Mouse (Mus musculus) heart, adult 2 months (tissue): ENCODE data around the gene Pak4.

Source experiments
- CTCF ChIP-seq: fragments of 200-600 bp; IDR thresholded peaks from 2 replicates; pipeline ENCODE4 v1.8.1; 2022; ENCODE audit warnings: antibody characterized with exemption, mild to moderate bottlenecking, moderate library complexity
- EP300 ChIP-seq: fragments of 200-500 bp; IDR thresholded peaks from 2 replicates; pipeline ENCODE4 v1.6.1; 2011; ENCODE audit warnings: low read depth, low read length, control low read depth; ENCODE audit not compliant: insufficient read depth
- POLR2A ChIP-seq: fragments of 200-500 bp; IDR thresholded peaks from 2 replicates; pipeline ENCODE4 v1.6.1; 2011; ENCODE audit warnings: mild to moderate bottlenecking, low read depth, low read length, control low read depth; ENCODE audit not compliant: insufficient read depth

DNA sequence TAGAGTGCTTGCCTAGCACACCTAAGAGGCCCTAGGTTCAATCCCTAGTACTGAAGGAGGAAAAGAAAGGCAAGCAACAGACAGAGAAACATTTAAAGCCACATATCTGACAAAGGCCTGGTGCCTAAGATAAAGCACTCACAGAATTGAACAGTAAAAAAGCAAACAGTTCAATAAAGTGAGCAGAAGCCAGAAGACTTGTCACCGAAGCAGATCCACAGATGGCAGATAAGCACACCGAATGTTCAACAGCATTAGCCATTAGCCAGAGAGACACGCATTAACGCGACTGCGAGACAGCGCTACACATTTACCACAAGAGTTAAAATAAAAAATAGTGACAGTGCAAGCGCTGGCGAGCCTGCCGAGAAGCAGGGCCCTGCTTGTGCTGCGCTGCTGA, 15.1 kb downstream of the Pak4 start:
- no peak for TF ChIP-seq CTCF
- no peak for TF ChIP-seq POLR2A
- TF ChIP-seq EP300: no peak
